Mouse (Mus musculus) neural tube, embryonic 11.5 days (tissue): ENCODE measurements around the gene Eif2b1. TPM values are rescaled to one million over a fixed set of nuclear protein-coding genes. Genes with fewer than 3 reads are reported as not detected.
A peak's percentile ranks its signal among the peaks of the same experiment; 100 is the strongest.

Source experiments
- ATAC-seq: fragments of 200-750 bp; cut with Nextera tagmentation; 2 replicates; pipeline ENCODE4 v1.8.0; 2017; ENCODE audit warnings: moderate number of reproducible peaks, mild to moderate bottlenecking, moderate TSS enrichment, moderate library complexity; ENCODE audit not compliant: insufficient read depth, low FRiP score, low TSS enrichment
- DNase-seq: peaks from one replicate; pipeline ENCODE4 v3.0.0-alpha.2; 2015; ENCODE audit warnings: low spot score
- H3K27ac ChIP-seq: fragments of 300-500 bp; sonication (generic); 2 replicates; pipeline ENCODE4 v1.5.1; 2014; ENCODE audit warnings: low read depth, mild to moderate bottlenecking, low read length
- H3K27me3 ChIP-seq: fragments of 300-500 bp; sonication (generic); 2 replicates; pipeline ENCODE4 v1.6.1; 2014; ENCODE audit warnings: mild to moderate bottlenecking, low read length, mixed read lengths; ENCODE audit not compliant: control insufficient read depth, insufficient read depth
- H3K36me3 ChIP-seq: fragments of 300-500 bp; sonication (generic); 2 replicates; pipeline ENCODE4 v1.6.1; 2014; ENCODE audit warnings: mild to moderate bottlenecking, low read length, moderate library complexity, mixed read lengths; ENCODE audit not compliant: control insufficient read depth, insufficient read depth
- H3K4me1 ChIP-seq: fragments of 300-500 bp; sonication (generic); 2 replicates; pipeline ENCODE4 v1.6.1; 2014; ENCODE audit warnings: low read length, mixed read lengths; ENCODE audit not compliant: control insufficient read depth, insufficient read depth
- H3K4me2 ChIP-seq: fragments of 300-500 bp; sonication (generic); 2 replicates; pipeline ENCODE4 v1.6.1; 2014; ENCODE audit warnings: low read depth, mild to moderate bottlenecking, moderate library complexity
- H3K4me3 ChIP-seq: fragments of 300-500 bp; sonication (generic); 2 replicates; pipeline ENCODE4 v1.5.1; 2014; ENCODE audit warnings: low read depth, low read length
- H3K9ac ChIP-seq: fragments of 300-500 bp; sonication (generic); 2 replicates; pipeline ENCODE4 v1.6.1; 2014; ENCODE audit warnings: mild to moderate bottlenecking, low read length
- H3K9me3 ChIP-seq: fragments of 300-500 bp; sonication (generic); 2 replicates; pipeline ENCODE4 v1.6.1; 2016; ENCODE audit warnings: low read length; ENCODE audit not compliant: control insufficient read depth
- WGBS: fragments of 180-500 bp; shearing (Covaris S2); extraction: QIAGEN DNeasy Blood & Tissue Kit; methylation state at CpG from one replicate; pipeline ENCODE4 v1.1.7; 2014; 5-methylcytosine and 5-hydroxymethylcytosine counted together
- polyA plus RNA-seq: library from polyadenylated mRNA; unstranded; fragments of >200 nt; fragmentation: Nextera tagmentation; extraction: Ambion mirVana; gene quantifications from 2 replicates; pipeline ENCODE4 v1.2.1, GENCODE M21; 2014

Gene Eif2b1
- polyA plus RNA-seq, 1 experiment from 2014 or later = 94.5 TPM

GRCm38 (mm10) chr5:124528791-124529190 lies 50.1 kb downstream of the Eif2b1 start:
- Histone ChIP-seq H3K9me3 (no peaks in the 10 kb centered on the region), H3K4me1 (peaks cover 25% of the 10 kb centered on the region), H3K27me3 (no peaks in the 10 kb centered on the region), H3K27ac (no peak overlapping the region), H3K9ac (peak overlapping the region; percentile 40; the same call in 1 of the 2 replicates), H3K4me3 (peak overlapping the region; percentile 19), H3K4me2 (peak overlapping the region; percentile 66), H3K36me3 (no peaks in the 10 kb centered on the region)
- no peak for DNase-seq
- 37% methylated on average over 9 of the region's 9 CpGs for WGBS
- ATAC-seq = no peak

GRCm38 (mm10) chr5:124528351-124528750 lies 50.6 kb downstream of the Eif2b1 start:
- no peak for ATAC-seq
- H3K27me3 ChIP-seq = no peaks in the 10 kb centered on the region
- H3K27ac ChIP-seq = no peak overlapping the region
- no peaks in the 10 kb centered on the region for H3K9me3 ChIP-seq
- no peak overlapping the region for H3K4me3 ChIP-seq
- no peak overlapping the region for H3K9ac ChIP-seq
- 70% methylated on average over 4 of the region's 4 CpGs for WGBS
- H3K4me2 ChIP-seq = peak overlapping the region; percentile 66; the same call in 1 of the 2 replicates
- H3K4me1 ChIP-seq = peaks cover 25% of the 10 kb centered on the region
- H3K36me3 ChIP-seq = no peaks in the 10 kb centered on the region
- peak; percentile 8 for DNase-seq

- Histone ChIP-seq H3K36me3 (no peaks in the 10 kb centered on the region; the same call in 1 of the 2 replicates), H3K9ac (no peak overlapping the region), H3K27ac (no peak overlapping the region), H3K4me1 (peaks cover 16% of the 10 kb centered on the region), H3K9me3 (no peaks in the 10 kb centered on the region), H3K4me3 (no peak overlapping the region), H3K4me2 (no peak overlapping the region), H3K27me3 (no peaks in the 10 kb centered on the region)
- 93% methylated on average over 5 of the region's 5 CpGs for WGBS
- DNase-seq (no peak), ATAC-seq (no peak)
These were observed 54.0 kb downstream of the Eif2b1 start for GRCm38 (mm10) chr5:124524943-124525342.

- DNase-seq (no peak), ATAC-seq (no peak)
- Histone ChIP-seq H3K27ac (no peak overlapping the region), H3K4me3 (no peak overlapping the region), H3K27me3 (no peaks in the 10 kb centered on the region), H3K4me2 (no peak overlapping the region), H3K4me1 (no peaks in the 10 kb centered on the region), H3K9ac (no peak overlapping the region), H3K36me3 (no peaks in the 10 kb centered on the region; the same call in 1 of the 2 replicates), H3K9me3 (no peaks in the 10 kb centered on the region)
- WGBS = 94% methylated on average over 8 of the region's 8 CpGs
These were observed 55.9 kb downstream of the Eif2b1 start for GRCm38 (mm10) chr5:124523032-124523431.

- Histone ChIP-seq H3K27ac (no peak overlapping the region), H3K4me1 (no peaks in the 10 kb centered on the region), H3K36me3 (no peaks in the 10 kb centered on the region; the same call in 1 of the 2 replicates), H3K27me3 (no peaks in the 10 kb centered on the region), H3K9me3 (no peaks in the 10 kb centered on the region), H3K4me2 (no peak overlapping the region), H3K4me3 (no peak overlapping the region), H3K9ac (no peak overlapping the region)
- ATAC-seq = no peak
- 92% methylated on average over 4 of the region's 4 CpGs for WGBS
- no peak for DNase-seq
These were observed 57.3 kb downstream of the Eif2b1 start for GRCm38 (mm10) chr5:124521588-124521987.

Other genes with a start within 250 kb of the Eif2b1 start
- 431 and 462 TPM in 2 replicates for gene Cdk2ap1, start 216.0 kb downstream of the Eif2b1 start, polyA plus RNA-seq
- 87.0 and 88.2 TPM in 2 replicates for gene Sbno1, start 153.1 kb downstream of the Eif2b1 start, polyA plus RNA-seq
- 115 and 121 TPM in 2 replicates for gene Kmt5a, start 139.2 kb downstream of the Eif2b1 start, polyA plus RNA-seq
- gene Rilpl2, start 100.8 kb downstream of the Eif2b1 start, polyA plus RNA-seq = 19.0 and 20.9 TPM in 2 replicates
- gene Snrnp35, start 96.0 kb downstream of the Eif2b1 start, polyA plus RNA-seq = 14.7 TPM in 2 replicates
- gene Rilpl1, start 47.7 kb downstream of the Eif2b1 start, polyA plus RNA-seq = 21.3 and 23.2 TPM in 2 replicates
- gene Tmed2, start 38.4 kb downstream of the Eif2b1 start, polyA plus RNA-seq = 480 and 486 TPM in 2 replicates
- gene Ddx55, start 26.3 kb downstream of the Eif2b1 start, polyA plus RNA-seq = 14.6 and 18.4 TPM in 2 replicates
- 73.3 and 83.0 TPM in 2 replicates for gene Gtf2h3, start within 50 bp of the Eif2b1 start, polyA plus RNA-seq
- gene Atp6v0a2, start 49.4 kb upstream of the Eif2b1 start, polyA plus RNA-seq = 50.4 and 51.0 TPM in 2 replicates
- gene Dnah10, start 146.0 kb upstream of the Eif2b1 start, polyA plus RNA-seq = 0.03 and 0.05 TPM in 2 replicates